Mouse (Mus musculus) limb, embryonic 12.5 days (tissue): ENCODE data around the gene Cbx2. TPM values are rescaled to one million over a fixed set of nuclear protein-coding genes. Genes with fewer than 3 reads are reported as not detected.
A peak's percentile ranks its signal among the peaks of the same experiment; 100 is the strongest.

ENCODE experiments used
- ATAC-seq: fragments of 200-750 bp; cut with Nextera tagmentation; 2 replicates; pipeline ENCODE4 v1.8.0; 2017; ENCODE audit warnings: low read depth, moderate TSS enrichment; ENCODE audit not compliant: insufficient number of reproducible peaks, insufficient read depth, low FRiP score, low TSS enrichment
- H3K27ac ChIP-seq: fragments of 300-500 bp; sonication (generic); 2 replicates; pipeline ENCODE4 v1.5.1; 2016; ENCODE audit warnings: mild to moderate bottlenecking, moderate library complexity
- H3K27me3 ChIP-seq: fragments of 300-500 bp; sonication (generic); 2 replicates; pipeline ENCODE4 v1.6.1; 2016; ENCODE audit warnings: mild to moderate bottlenecking, moderate library complexity
- H3K36me3 ChIP-seq: fragments of 300-500 bp; sonication (generic); 2 replicates; pipeline ENCODE4 v1.6.1; 2016; ENCODE audit warnings: mild to moderate bottlenecking, moderate library complexity
- H3K4me1 ChIP-seq: fragments of 300-500 bp; sonication (generic); replicated peaks from 2 replicates; pipeline ENCODE4 v1.6.1; 2016
- H3K4me2 ChIP-seq: fragments of 300-500 bp; sonication (generic); 2 replicates; pipeline ENCODE4 v1.6.1; 2016; ENCODE audit warnings: mild to moderate bottlenecking, moderate library complexity
- H3K4me3 ChIP-seq: fragments of 300-500 bp; sonication (generic); replicated peaks from 2 replicates; pipeline ENCODE4 v1.5.1; 2016; ENCODE audit warnings: mild to moderate bottlenecking
- H3K9ac ChIP-seq: fragments of 300-500 bp; sonication (generic); replicated peaks from 2 replicates; pipeline ENCODE4 v1.6.1; 2016; ENCODE audit warnings: mild to moderate bottlenecking, moderate library complexity
- H3K9me3 ChIP-seq: fragments of 300-500 bp; sonication (generic); 2 replicates; pipeline ENCODE4 v1.6.1; 2016; ENCODE audit warnings: mild to moderate bottlenecking, moderate library complexity
- WGBS: fragments of 180-500 bp; shearing (Covaris S2); methylation state at CpG from one replicate; pipeline ENCODE4 v1.1.7; 2016; 5-methylcytosine and 5-hydroxymethylcytosine counted together
- polyA plus RNA-seq: library from polyadenylated mRNA; unstranded; fragments of >200 nt; fragmentation: Nextera tagmentation; extraction: Ambion mirVana; gene quantifications from 2 replicates; pipeline ENCODE4 v1.2.1, GENCODE M21; 2016

Cbx2 gene
- polyA plus RNA-seq, 1 experiment from 2014 or later = 121 TPM

- peak overlapping the region; percentile 92 for H3K4me2 ChIP-seq
- peak overlapping the region; percentile 23; the same call in 1 of the 2 replicates for H3K9ac ChIP-seq
- peak overlapping the region; percentile 91; the same call in 1 of the 2 replicates for H3K27ac ChIP-seq
- H3K4me1 ChIP-seq = peaks cover 88% of the 10 kb centered on the region
- peaks cover 4% of the 10 kb centered on the region for H3K36me3 ChIP-seq
- peak overlapping the region; percentile 29 for H3K4me3 ChIP-seq
- 2% methylated on average over 10 of the region's 10 CpGs for WGBS
- ATAC-seq = no peak
- H3K27me3 ChIP-seq = peaks cover 83% of the 10 kb centered on the region
- no peaks in the 10 kb centered on the region for H3K9me3 ChIP-seq
Observed at GRCm38 (mm10) chr11:119043761-119044550, 21.2 kb downstream of the Cbx2 start.

GRCm38 (mm10) chr11:119044551-119045337, 22.0 kb downstream of the Cbx2 start:
- no peak for ATAC-seq
- Histone ChIP-seq H3K27me3 (peaks cover 83% of the 10 kb centered on the region), H3K27ac (peak overlapping the region; percentile 56; the same call in 1 of the 2 replicates), H3K9ac (peak overlapping the region; percentile 23), H3K36me3 (no peaks in the 10 kb centered on the region), H3K4me2 (peak overlapping the region; percentile 92), H3K9me3 (no peaks in the 10 kb centered on the region), H3K4me3 (peak overlapping the region; percentile 29), H3K4me1 (peaks cover 80% of the 10 kb centered on the region)
- 1% methylated on average over 41 of the region's 41 CpGs for WGBS

GRCm38 (mm10) chr11:119046601-119047245, 24.0 kb downstream of the Cbx2 start:
- H3K36me3 ChIP-seq = no peaks in the 10 kb centered on the region
- H3K4me3 ChIP-seq = peak overlapping the region; percentile 42
- peaks cover 70% of the 10 kb centered on the region for H3K4me1 ChIP-seq
- no peak overlapping the region for H3K27ac ChIP-seq
- H3K9ac ChIP-seq = peak overlapping the region; percentile 42
- ATAC-seq = no peak
- WGBS = 2% methylated on average over 39 of the region's 39 CpGs
- H3K9me3 ChIP-seq = no peaks in the 10 kb centered on the region
- H3K27me3 ChIP-seq = peaks cover 98% of the 10 kb centered on the region
- H3K4me2 ChIP-seq = peak overlapping the region; percentile 69

GRCm38 (mm10) chr11:119047261-119048132, 24.7 kb downstream of the Cbx2 start:
- peak overlapping the region; percentile 42 for H3K4me3 ChIP-seq
- peaks cover 70% of the 10 kb centered on the region for H3K4me1 ChIP-seq
- peaks cover 99% of the 10 kb centered on the region for H3K27me3 ChIP-seq
- H3K4me2 ChIP-seq = peak overlapping the region; percentile 69
- H3K9me3 ChIP-seq = no peaks in the 10 kb centered on the region
- H3K36me3 ChIP-seq = no peaks in the 10 kb centered on the region
- peak overlapping the region; percentile 42 for H3K9ac ChIP-seq
- no peak overlapping the region for H3K27ac ChIP-seq
- ATAC-seq = no peak
- WGBS = 1% methylated on average over 42 of the region's 43 CpGs

GRCm38 (mm10) chr11:119048133-119048510, 25.4 kb downstream of the Cbx2 start:
- peaks cover 93% of the 10 kb centered on the region for H3K27me3 ChIP-seq
- peaks cover 70% of the 10 kb centered on the region for H3K4me1 ChIP-seq
- H3K9me3 ChIP-seq = no peaks in the 10 kb centered on the region
- 0 out of 2 replicates have a peak overlapping the region, but pooled peaks have one; percentile 40 for H3K9ac ChIP-seq
- H3K4me3 ChIP-seq = peak overlapping the region; percentile 42
- no peak overlapping the region for H3K27ac ChIP-seq
- under 1% methylated on average over 13 of the region's 13 CpGs for WGBS
- peak overlapping the region; percentile 69 for H3K4me2 ChIP-seq
- no peak for ATAC-seq
- H3K36me3 ChIP-seq = no peaks in the 10 kb centered on the region

GRCm38 (mm10) chr11:119050361-119050760, 27.6 kb downstream of the Cbx2 start:
- no peaks in the 10 kb centered on the region for H3K36me3 ChIP-seq
- no peak overlapping the region for H3K4me3 ChIP-seq
- H3K9ac ChIP-seq = no peak overlapping the region
- no peak overlapping the region for H3K27ac ChIP-seq
- H3K9me3 ChIP-seq = no peaks in the 10 kb centered on the region
- peaks cover 90% of the 10 kb centered on the region for H3K27me3 ChIP-seq
- H3K4me1 ChIP-seq = peaks cover 62% of the 10 kb centered on the region
- WGBS = 3% methylated on average over 2 of the region's 2 CpGs
- no peak for ATAC-seq
- H3K4me2 ChIP-seq = no peak overlapping the region

- ATAC-seq = no peak
- Histone ChIP-seq H3K36me3 (no peaks in the 10 kb centered on the region), H3K4me3 (no peak overlapping the region)
Observed at GRCm38 (mm10) chr11:119051426-119051825, 28.7 kb downstream of the Cbx2 start.

GRCm38 (mm10) chr11:119051927-119052660, 29.3 kb downstream of the Cbx2 start:
- Histone ChIP-seq H3K9ac (no peak overlapping the region), H3K4me3 (0 out of 2 replicates have a peak overlapping the region, but pooled peaks have one; percentile 39), H3K36me3 (no peaks in the 10 kb centered on the region), H3K4me1 (peaks cover 53% of the 10 kb centered on the region), H3K27ac (peak overlapping the region; percentile 74; the same call in 1 of the 2 replicates), H3K4me2 (peak overlapping the region; percentile 91; the same call in 1 of the 2 replicates), H3K9me3 (no peaks in the 10 kb centered on the region), H3K27me3 (peaks cover 83% of the 10 kb centered on the region)
- ATAC-seq = no peak
- 3% methylated on average over 15 of the region's 15 CpGs for WGBS

More at GRCm38 (mm10) chr11:119051426-119051825, 28.7 kb downstream of the Cbx2 start:
- H3K4me2 ChIP-seq = no peak overlapping the region
- H3K9me3 ChIP-seq = no peaks in the 10 kb centered on the region
- H3K4me1 ChIP-seq = peaks cover 57% of the 10 kb centered on the region
- H3K27me3 ChIP-seq = peaks cover 89% of the 10 kb centered on the region
- H3K9ac ChIP-seq = no peak overlapping the region
- no peak overlapping the region for H3K27ac ChIP-seq

GRCm38 (mm10) chr11:119052661-119053256, 30.0 kb downstream of the Cbx2 start:
- Histone ChIP-seq H3K4me2 (peak overlapping the region; percentile 91), H3K4me1 (peaks cover 53% of the 10 kb centered on the region), H3K9ac (peak overlapping the region; percentile 64), H3K27ac (peak overlapping the region; percentile 74), H3K4me3 (peak overlapping the region; percentile 39), H3K36me3 (no peaks in the 10 kb centered on the region), H3K9me3 (no peaks in the 10 kb centered on the region), H3K27me3 (peaks cover 82% of the 10 kb centered on the region)
- under 1% methylated on average over 13 of the region's 13 CpGs for WGBS
- ATAC-seq = peak; percentile 22; the same call in 1 of the 2 replicates
